ENCODE assay signal across 30 mouse cellular contexts in genomic region chr13:5842911-5843310, GRCm38 (mm10). TPM values are rescaled to one million over a fixed set of nuclear protein-coding genes. Genes with fewer than 3 reads are reported as not detected.
DNase-seq lines count a peak whose midpoint lies in the region; ATAC-seq and TF ChIP-seq lines count a peak whose summit lies in the region.
"Had no signal": no experiment of that assay in that cellular context is flagged by ENCODE, and none has a peak within 500 bp of the region (broad histone marks: within the 10 kb centered on the region; RNA-seq: fewer than 3 reads in every experiment).

No protein-coding gene starts in this region.

- no peaks in the 10 kb centered on the region for H3K27me3 ChIP-seq in heart, embryonic 16.5 days (ENCODE audit: control insufficient read depth, insufficient read depth, low read length)
- no peaks in the 10 kb centered on the region for H3K27me3 ChIP-seq in C2C12 (ENCODE audit: control insufficient read depth, insufficient read depth, insufficient read length)
- H3K27me3 ChIP-seq: embryonic facial prominence, embryonic 12.5 days; limb, embryonic 15.5 days; liver, embryonic 13.5 days; neural tube, embryonic 13.5 days had no signal

- H3K4me1 ChIP-seq in heart, embryonic 16.5 days (ENCODE audit: control insufficient read depth, insufficient read depth, low read length): peaks cover 20% of the 10 kb centered on the region
- H3K4me1 ChIP-seq: embryonic facial prominence, embryonic 12.5 days; limb, embryonic 10.5 days; limb, embryonic 15.5 days; neural tube, embryonic 13.5 days had no signal

- no peak overlapping the region for H3K4me3 ChIP-seq in heart, embryonic 16.5 days (ENCODE audit: low read length)
- no peak overlapping the region for H3K4me3 ChIP-seq in C2C12 (ENCODE audit: insufficient read depth, poor library complexity, severe bottlenecking)
- H3K4me3 ChIP-seq: embryonic facial prominence, embryonic 12.5 days; gastrocnemius, adult 2 months; limb, embryonic 10.5 days; limb, embryonic 15.5 days; liver, embryonic 13.5 days; midbrain, embryonic 10.5 days; neural tube, embryonic 13.5 days had no signal

- peak; percentile 33 for DNase-seq in heart, adult 8-10 months (ENCODE audit: low spot score)
- no peak for DNase-seq in heart, postnatal 14 days
- DNase-seq in heart, postnatal 25 days (ENCODE audit: low spot score): no peak
- DNase-seq in brain, adult 2 months (ENCODE audit: low read depth, low spot score): peak; percentile 22
- no peak for DNase-seq in embryo, embryonic 10 days (ENCODE audit: low spot score)
- DNase-seq in lung, postnatal 14 days: no peak
- DNase-seq: adrenal gland, postnatal 14 days; B cell, adult 2 months; cerebellum, adult 9-10 months; cerebellum, postnatal 36 days; embryo, embryonic 11 days; gastrocnemius, adult 2 months; gastrocnemius, postnatal 36 days; kidney, postnatal 14 days; layer of hippocampus, adult 9-11 months; liver, embryonic 13.5 days; lung, adult 18-20 months; thymus, postnatal 4 days had no signal

- H3K4me2 ChIP-seq in heart, embryonic 16.5 days (ENCODE audit: low read depth, low read length): no peak overlapping the region
- H3K4me2 ChIP-seq: embryonic facial prominence, embryonic 12.5 days; hindbrain, embryonic 14.5 days; limb, embryonic 15.5 days; liver, embryonic 13.5 days; neural tube, embryonic 13.5 days had no signal

- WGBS in heart, embryonic 16.5 days: 37% methylated on average over 5 of the region's 5 CpGs

- no peaks in the 10 kb centered on the region for H3K79me3 ChIP-seq in C2C12 (ENCODE audit: low read depth)

- peak overlapping the region; percentile 36 for H3K27ac ChIP-seq in heart, embryonic 16.5 days (ENCODE audit: low read length)
- H3K27ac ChIP-seq: embryonic facial prominence, embryonic 12.5 days; gastrocnemius, adult 2 months; hindbrain, embryonic 14.5 days; limb, embryonic 10.5 days; limb, embryonic 15.5 days; liver, embryonic 13.5 days; macrophage; midbrain, embryonic 10.5 days; neural tube, embryonic 13.5 days had no signal

- no peak for ATAC-seq in heart, embryonic 16.5 days (replicated peaks; ENCODE audit: extremely low read depth, insufficient read depth, low FRiP score)
- ATAC-seq: forebrain, embryonic 14.5 days; intestine, postnatal 0 days; lung, postnatal 0 days had no signal

- H3K79me2 ChIP-seq in C2C12 (ENCODE audit: control insufficient read depth, insufficient read depth): no peaks in the 10 kb centered on the region

- no peak overlapping the region for H3K9ac ChIP-seq in heart, embryonic 16.5 days (ENCODE audit: low read length)
- H3K9ac ChIP-seq: embryonic facial prominence, embryonic 12.5 days; hindbrain, embryonic 14.5 days; limb, embryonic 15.5 days; liver, embryonic 13.5 days; neural tube, embryonic 13.5 days had no signal

- H3ac ChIP-seq in C2C12 (ENCODE audit: control insufficient read depth, insufficient read length, low read depth): no peak overlapping the region

- no peaks in the 10 kb centered on the region for H3K9me3 ChIP-seq in heart, embryonic 16.5 days (replicated peaks; ENCODE audit: control insufficient read depth, low read length)
- H3K9me3 ChIP-seq: embryonic facial prominence, embryonic 12.5 days; limb, embryonic 10.5 days; limb, embryonic 15.5 days; liver, embryonic 13.5 days; midbrain, embryonic 10.5 days; neural tube, embryonic 13.5 days had no signal

- no peaks in the 10 kb centered on the region for H3K36me3 ChIP-seq in heart, embryonic 16.5 days (ENCODE audit: control insufficient read depth, insufficient read depth)
- no peaks in the 10 kb centered on the region for H3K36me3 ChIP-seq in C2C12 (ENCODE audit: control insufficient read depth, insufficient read depth)
- H3K36me3 ChIP-seq: embryonic facial prominence, embryonic 12.5 days; limb, embryonic 10.5 days; limb, embryonic 15.5 days; liver, embryonic 13.5 days; midbrain, embryonic 10.5 days; neural tube, embryonic 13.5 days had no signal

- intact Hi-C loops in heart, postnatal 14 days (cut with DNase I): no loop called here
- intact Hi-C loops in heart, postnatal 25 days (cut with DNase I): loop anchor here (5.0 kb wide), 1 partner anchor 41 kb away; no protein-coding TSS in a partner anchor

- TF ChIP-seq CTCF in C2C12 (IDR thresholded peaks at IDR 0.05; ENCODE audit: control insufficient read depth, insufficient read depth, insufficient read length): no peak

TF ChIP-seq in C2C12, 6 proteins besides CTCF, POLR2A, EP300 and RAD21:
- TF ChIP-seq MAX (IDR thresholded peaks at IDR 0.05): peak; percentile 20
- no peak for TF ChIP-seq CEBPB (IDR thresholded peaks at IDR 0.05; ENCODE audit: low read depth)

RNA-seq across cellular contexts. Expression of gene Klf6, which starts 18.4 kb away (rescaled TPM):
- 10 to 100 TPM; 36.0 to 49.3 (median 42.0) TPM for total RNA-seq in heart, adult 8-10 months (2022)
- total RNA-seq in heart, postnatal 14 days (2021): 10 to 100 TPM; 76.8 to 80.6 TPM
- polyA plus RNA-seq in heart, embryonic 16.5 days (2015; fragmentation: Nextera tagmentation; extraction: Ambion mirVana): 77.1 and 87.5 TPM in 2 replicates
- 10 to 100 TPM; 47.7 to 55.1 TPM for total RNA-seq in heart, postnatal 25 days (2021)
- polyA plus RNA-seq in C2C12 (2012; fragmentation: generic; extraction: Trizol): 21.8 TPM

Comparison
In these comparisons a context has a peak if more than half of its experiments do, and no peak if none do; other contexts are left out.
1. DNase-seq: peak in heart, adult 8-10 months (single experiment) and brain, adult 2 months (single experiment); none in heart, postnatal 14 days (0 of 2), heart, postnatal 25 days (single experiment), embryo, embryonic 10 days (single experiment) and lung, postnatal 14 days (single experiment).